Mouse (Mus musculus) forebrain, postnatal 0 days (tissue): Measurements from ENCODE around the gene Gpc3. TPM values are rescaled to one million over a fixed set of nuclear protein-coding genes. Genes with fewer than 3 reads are reported as not detected.
A peak's percentile ranks its signal among the peaks of the same experiment; 100 is the strongest.

Source experiments
- ATAC-seq: fragments of 200-750 bp; cut with Nextera tagmentation; 2 replicates; pipeline ENCODE4 v1.8.0; 2017; ENCODE audit warnings: mild to moderate bottlenecking, moderate library complexity
- DNase-seq: peaks from one replicate; pipeline ENCODE4 v3.0.0-alpha.2; 2015
- H3K27ac ChIP-seq: fragments of 300-500 bp; sonication (generic); 2 replicates; pipeline ENCODE4 v1.5.1; 2014; ENCODE audit warnings: low read depth, mild to moderate bottlenecking, antibody characterized with exemption, low read length, moderate library complexity, mixed read lengths
- H3K27me3 ChIP-seq: fragments of 300-500 bp; sonication (generic); 2 replicates; pipeline ENCODE4 v1.6.1; 2014; ENCODE audit warnings: mild to moderate bottlenecking, low read length, mixed read lengths; ENCODE audit not compliant: insufficient read depth
- H3K36me3 ChIP-seq: fragments of 300-500 bp; sonication (generic); 2 replicates; pipeline ENCODE4 v1.6.1; 2014; ENCODE audit warnings: mild to moderate bottlenecking, moderate library complexity; ENCODE audit not compliant: insufficient read depth
- H3K4me1 ChIP-seq: fragments of 300-500 bp; sonication (generic); 2 replicates; pipeline ENCODE4 v1.6.1; 2014; ENCODE audit warnings: antibody characterized with exemption; ENCODE audit not compliant: insufficient read depth
- H3K4me2 ChIP-seq: fragments of 300-500 bp; sonication (generic); 2 replicates; pipeline ENCODE4 v1.6.1; 2014; ENCODE audit warnings: low read depth, mild to moderate bottlenecking, moderate library complexity
- H3K4me3 ChIP-seq: fragments of 300-500 bp; sonication (generic); 2 replicates; pipeline ENCODE4 v1.5.1; 2014; ENCODE audit warnings: low read depth, low read length, mixed read lengths
- H3K9ac ChIP-seq: fragments of 300-500 bp; sonication (generic); 2 replicates; pipeline ENCODE4 v1.6.1; 2014; ENCODE audit warnings: mild to moderate bottlenecking
- H3K9me3 ChIP-seq: fragments of 300-500 bp; sonication (generic); 2 replicates; pipeline ENCODE4 v1.6.1; 2016; ENCODE audit warnings: low read length
- CTCF ChIP-seq: sonication (generic); IDR thresholded peaks from 2 replicates; pipeline ENCODE4 v1.5.1; 2016; ENCODE audit warnings: antibody characterized with exemption, control low read depth, low read depth
- WGBS: fragments of 180-500 bp; shearing (Covaris S2); extraction: QIAGEN DNeasy Blood & Tissue Kit; methylation state at CpG from one replicate; pipeline ENCODE4 v1.1.7; 2014; 5-methylcytosine and 5-hydroxymethylcytosine counted together
- polyA plus RNA-seq: library from polyadenylated mRNA; unstranded; fragments of >200 nt; fragmentation: Nextera tagmentation; extraction: Ambion mirVana; gene quantifications from 2 replicates; pipeline ENCODE4 v1.2.1, GENCODE M21; 2015
- total RNA-seq: library from RNA; depleted of rRNA; stranded (reverse); fragments of >200 nt; gene quantifications from 2 replicates; pipeline ENCODE4 v1.2.3, GENCODE M21; 2014

The Gpc3 gene
- total and polyA plus RNA-seq, 2 experiments from 2014 or later = 30.3 to 58.8 TPM

DNA sequence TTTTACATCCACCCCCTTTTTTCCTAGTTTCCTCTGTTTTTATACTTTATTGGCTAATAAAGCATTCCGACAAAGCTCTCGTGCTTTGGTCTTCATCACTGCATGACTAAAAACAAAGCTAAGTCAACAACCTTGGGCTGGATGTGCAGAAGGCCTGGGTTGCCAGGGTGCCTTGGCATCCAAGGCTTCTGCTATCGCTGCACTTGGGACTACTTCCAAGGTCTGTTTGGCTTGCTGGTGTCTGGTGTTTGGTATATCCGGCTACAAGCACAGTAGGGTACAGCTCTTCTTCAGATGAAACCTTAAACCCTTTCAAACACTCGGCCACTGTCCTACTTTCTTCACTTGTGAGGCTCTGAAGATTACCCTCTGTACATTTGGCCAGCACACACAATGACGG lies 325.8 kb downstream of the Gpc3 start:
- H3K27me3 ChIP-seq = no peaks in the 10 kb centered on the region
- ATAC-seq (no peak; the same call in 1 of the 2 replicates), DNase-seq (no peak)
- no peaks in the 10 kb centered on the region for H3K4me1 ChIP-seq
- TF ChIP-seq CTCF = no peak
- 45% methylated on average over 6 of the region's 6 CpGs for WGBS
- H3K9ac ChIP-seq = no peak overlapping the region
- no peak overlapping the region for H3K4me3 ChIP-seq
- no peak overlapping the region for H3K4me2 ChIP-seq
- H3K36me3 ChIP-seq = no peaks in the 10 kb centered on the region
- H3K9me3 ChIP-seq = no peaks in the 10 kb centered on the region
- no peak overlapping the region for H3K27ac ChIP-seq

DNA sequence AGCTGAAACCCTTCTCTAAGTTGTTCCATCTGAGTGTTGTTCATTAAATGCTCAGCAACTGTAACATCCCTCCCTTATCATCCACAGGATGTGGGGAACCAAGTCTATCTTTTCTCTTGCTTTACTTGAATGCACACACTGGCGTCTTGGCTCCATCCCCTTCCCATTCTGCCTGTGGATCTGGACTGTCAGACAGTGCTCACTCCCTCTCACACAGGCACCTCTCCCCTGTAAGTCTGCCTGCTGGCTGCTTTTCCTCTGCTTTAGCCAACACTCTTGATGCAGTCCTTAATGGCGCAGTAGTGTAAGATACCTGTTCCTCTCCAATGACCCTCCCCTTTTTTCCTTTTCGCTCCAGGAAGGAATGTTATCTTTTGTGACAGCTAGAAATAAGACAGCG lies 331.7 kb downstream of the Gpc3 start:
- TF ChIP-seq CTCF = no peak
- no peak overlapping the region for H3K4me2 ChIP-seq
- no peaks in the 10 kb centered on the region for H3K36me3 ChIP-seq
- H3K4me1 ChIP-seq = no peaks in the 10 kb centered on the region
- no peak overlapping the region for H3K27ac ChIP-seq
- no peak overlapping the region for H3K4me3 ChIP-seq
- no peaks in the 10 kb centered on the region for H3K27me3 ChIP-seq
- H3K9ac ChIP-seq = no peak overlapping the region
- no peak; the same call in 1 of the 2 replicates for ATAC-seq
- DNase-seq = peak; percentile 14
- H3K9me3 ChIP-seq = no peaks in the 10 kb centered on the region
- 62% methylated on average over 4 of the region's 4 CpGs for WGBS

DNA sequence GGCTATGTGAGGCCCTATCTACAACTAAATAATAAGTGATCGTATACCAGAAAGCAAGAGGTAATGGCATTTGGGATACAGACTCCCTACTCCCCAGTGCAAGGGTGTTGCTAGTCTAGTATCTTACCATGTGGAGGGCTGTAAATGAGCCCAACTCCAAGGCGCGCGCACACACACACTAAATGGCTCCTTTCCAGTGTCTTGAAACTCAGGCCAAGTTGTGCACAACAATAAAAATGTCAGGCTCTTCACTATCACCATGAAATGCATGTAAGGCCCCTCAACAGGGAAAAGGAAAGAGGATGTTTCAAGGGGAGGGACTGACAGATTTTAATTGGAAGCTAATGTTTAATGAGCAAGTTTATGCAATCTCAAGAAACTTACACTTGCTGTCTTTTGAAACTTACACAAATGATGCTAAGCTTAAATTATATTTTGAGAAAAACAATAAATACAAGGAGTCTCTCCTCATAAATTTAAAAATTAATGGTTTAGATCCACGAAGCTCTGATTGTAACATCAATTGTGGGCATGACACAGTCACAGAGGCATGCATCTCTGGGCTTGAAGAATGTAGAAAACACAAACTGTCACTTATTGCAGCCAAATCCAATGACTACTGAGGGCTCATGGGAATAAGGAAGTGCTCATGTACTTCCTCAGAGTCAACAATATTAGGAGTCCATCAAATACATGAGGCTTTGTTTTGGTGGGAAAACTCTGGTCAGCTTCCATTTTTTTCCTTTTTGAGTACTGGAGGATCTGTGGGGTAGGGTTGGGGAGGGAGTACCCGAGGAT lies 332.4 kb downstream of the Gpc3 start:
- Histone ChIP-seq H3K36me3 (no peaks in the 10 kb centered on the region), H3K27ac (no peak overlapping the region), H3K4me2 (no peak overlapping the region), H3K4me1 (no peaks in the 10 kb centered on the region), H3K27me3 (no peaks in the 10 kb centered on the region), H3K4me3 (no peak overlapping the region), H3K9me3 (no peaks in the 10 kb centered on the region), H3K9ac (no peak overlapping the region)
- 70% methylated on average over 6 of the region's 6 CpGs for WGBS
- ATAC-seq (no peak), DNase-seq (no peak)
- no peak for TF ChIP-seq CTCF

- Histone ChIP-seq H3K4me3 (no peak overlapping the region), H3K27ac (no peak overlapping the region), H3K36me3 (no peaks in the 10 kb centered on the region), H3K27me3 (no peaks in the 10 kb centered on the region), H3K9ac (no peak overlapping the region), H3K4me1 (no peaks in the 10 kb centered on the region), H3K4me2 (no peak overlapping the region), H3K9me3 (no peaks in the 10 kb centered on the region)
- no peak for TF ChIP-seq CTCF
- ATAC-seq (peak; percentile 47), DNase-seq (peak; percentile 19)
- WGBS = 55% methylated on average over 3 of the region's 3 CpGs
These were observed 334.9 kb downstream of the Gpc3 start for GRCm38 (mm10) chrX:52278687-52279359.

DNA sequence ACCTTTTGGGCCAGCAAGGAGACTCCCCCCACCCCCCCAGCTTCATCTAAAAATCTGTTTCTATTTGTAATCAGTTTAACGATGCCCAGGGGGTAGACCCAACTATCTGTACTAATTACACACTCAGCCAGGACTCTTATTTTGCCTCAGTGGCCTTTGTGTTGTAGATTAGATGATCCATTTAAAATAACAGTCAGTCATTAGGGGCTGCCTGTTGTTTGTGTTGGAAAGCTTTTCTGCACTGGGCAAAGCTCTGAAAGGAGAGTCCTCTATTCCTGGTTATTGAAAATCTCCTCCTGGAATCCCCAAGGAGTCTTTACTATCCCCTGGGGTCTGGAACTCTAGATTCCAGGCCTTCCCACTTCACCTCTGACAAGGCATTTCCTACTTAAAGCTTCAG lies 336.2 kb downstream of the Gpc3 start:
- no peak for ATAC-seq
- no peaks in the 10 kb centered on the region for H3K27me3 ChIP-seq
- no peak overlapping the region for H3K4me2 ChIP-seq
- H3K4me1 ChIP-seq = no peaks in the 10 kb centered on the region
- H3K4me3 ChIP-seq = no peak overlapping the region
- no peaks in the 10 kb centered on the region for H3K9me3 ChIP-seq
- 27% methylated on average over 1 of the region's 1 CpGs for WGBS
- no peaks in the 10 kb centered on the region for H3K36me3 ChIP-seq
- DNase-seq = no peak
- H3K27ac ChIP-seq = no peak overlapping the region
- no peak overlapping the region for H3K9ac ChIP-seq
- no peak for TF ChIP-seq CTCF

- ATAC-seq (no peak), DNase-seq (no peak)
- Histone ChIP-seq H3K36me3 (no peaks in the 10 kb centered on the region), H3K4me3 (no peak overlapping the region), H3K27ac (no peak overlapping the region), H3K4me2 (no peak overlapping the region), H3K9ac (no peak overlapping the region), H3K9me3 (no peaks in the 10 kb centered on the region), H3K27me3 (no peaks in the 10 kb centered on the region), H3K4me1 (no peaks in the 10 kb centered on the region)
- 77% methylated on average over 7 of the region's 7 CpGs for WGBS
- no peak for TF ChIP-seq CTCF
These were observed 340.7 kb downstream of the Gpc3 start for GRCm38 (mm10) chrX:52273016-52273415.

DNA sequence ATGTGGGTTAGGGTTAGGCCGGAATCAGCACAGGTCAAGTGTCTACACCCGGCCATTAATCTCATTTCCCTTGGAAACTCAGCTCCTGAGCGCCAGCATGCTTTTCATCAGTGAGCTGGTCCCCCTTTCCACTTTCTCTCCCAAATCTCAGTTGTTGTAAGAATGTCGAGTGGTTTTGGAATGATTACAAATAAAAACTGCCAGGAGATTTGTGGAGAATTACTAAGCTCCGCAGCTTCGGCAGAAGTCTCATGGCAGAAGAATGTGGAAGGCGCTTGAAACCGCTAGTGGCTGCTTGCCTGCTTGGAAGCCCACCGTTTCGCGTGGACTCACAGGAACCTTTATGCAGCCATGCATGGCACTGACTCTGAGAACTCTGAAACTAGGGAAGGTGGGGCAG lies 351.8 kb downstream of the Gpc3 start:
- Histone ChIP-seq H3K9me3 (no peaks in the 10 kb centered on the region), H3K9ac (no peak overlapping the region), H3K36me3 (no peaks in the 10 kb centered on the region), H3K27me3 (no peaks in the 10 kb centered on the region), H3K4me2 (no peak overlapping the region), H3K4me3 (no peak overlapping the region), H3K4me1 (no peaks in the 10 kb centered on the region), H3K27ac (no peak overlapping the region)
- no peak for TF ChIP-seq CTCF
- 69% methylated on average over 11 of the region's 11 CpGs for WGBS
- ATAC-seq (no peak), DNase-seq (peak; percentile 14)
